Mouse (Mus musculus): ENCODE results near the gene Cpm. TPM values are rescaled to one million over a fixed set of nuclear protein-coding genes. Genes with fewer than 3 reads are reported as not detected.
A peak's percentile ranks its signal among the peaks of the same experiment; 100 is the strongest.

The Cpm gene
- polyA plus RNA-seq, 1 experiment = 6.6 TPM

- no peak overlapping the region for H3K4me3 ChIP-seq (ENCODE audit: insufficient read depth, low read length)
- TF ChIP-seq POLR2A (IDR thresholded peaks at IDR 0.05; ENCODE audit: extremely low read depth, insufficient read depth, low read length) (no peak), CTCF (IDR thresholded peaks at IDR 0.05; ENCODE audit: extremely low read depth, insufficient read depth, low read length) (no peak)
- no peaks in the 10 kb centered on the region for H3K4me1 ChIP-seq (ENCODE audit: control insufficient read depth, insufficient read depth, low read length)
- H3K27ac ChIP-seq (ENCODE audit: insufficient read depth, low read length) = no peak overlapping the region
Observed at GRCm38 (mm10) chr10:117677494-117678236, 48.4 kb downstream of the Cpm start.

DNA sequence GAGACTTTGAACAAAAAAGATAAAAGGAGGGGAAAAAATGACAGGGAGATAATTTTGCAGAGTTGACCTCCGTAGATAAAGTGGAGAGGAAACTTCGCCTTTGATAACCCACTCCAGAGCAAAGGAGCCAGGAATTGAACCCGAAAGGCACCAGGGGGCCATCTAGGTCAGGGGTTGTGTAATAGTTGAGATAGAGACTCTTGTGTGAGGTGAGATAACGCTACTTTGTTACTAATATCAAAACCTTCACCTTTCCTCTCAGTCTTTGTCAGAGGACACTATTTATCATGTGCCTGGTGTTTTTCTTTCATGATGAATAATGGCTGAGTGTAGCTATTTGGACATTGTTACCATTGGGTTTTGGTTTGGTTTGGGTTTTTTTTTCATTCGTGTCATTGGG, 49.1 kb downstream of the Cpm start:
- Histone ChIP-seq H3K4me3 (ENCODE audit: insufficient read depth, low read length) (no peak overlapping the region), H3K4me1 (ENCODE audit: control insufficient read depth, insufficient read depth, low read length) (no peaks in the 10 kb centered on the region), H3K27ac (ENCODE audit: insufficient read depth, low read length) (no peak overlapping the region)
- TF ChIP-seq CTCF (IDR thresholded peaks at IDR 0.05; ENCODE audit: extremely low read depth, insufficient read depth, low read length) (no peak), POLR2A (IDR thresholded peaks at IDR 0.05; ENCODE audit: extremely low read depth, insufficient read depth, low read length) (no peak)

DNA sequence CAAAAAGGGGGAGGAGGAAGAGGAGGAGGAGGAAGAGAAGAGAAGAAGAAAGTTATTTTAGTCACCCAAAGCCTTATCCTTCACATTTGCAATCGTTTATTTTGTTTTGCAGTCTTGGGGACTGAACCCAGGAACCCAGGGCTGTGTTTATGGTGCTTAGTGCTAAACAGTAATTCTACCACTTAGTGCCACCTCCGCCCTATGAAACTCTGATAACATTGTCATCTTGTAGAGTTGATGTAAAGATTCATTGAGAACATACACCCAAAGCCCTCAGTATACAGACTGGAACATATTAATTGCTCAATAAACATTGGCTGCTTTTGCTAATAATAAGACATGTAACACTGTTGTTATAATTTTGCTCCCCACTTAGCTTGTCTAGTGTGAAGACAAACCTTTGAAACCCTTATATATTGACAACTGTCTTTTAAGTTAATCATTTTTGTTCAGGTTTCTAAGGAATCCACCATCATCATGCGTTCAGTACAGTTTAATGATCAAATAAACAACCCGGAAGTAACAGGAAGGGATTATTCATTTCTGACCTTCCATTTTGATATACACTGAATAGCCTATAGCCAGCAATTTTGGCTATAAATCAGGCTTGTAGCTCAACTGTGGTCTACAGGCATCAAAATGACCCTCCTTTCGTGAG, 49.9 kb downstream of the Cpm start:
- H3K4me3 ChIP-seq (ENCODE audit: insufficient read depth, low read length) = no peak overlapping the region
- TF ChIP-seq CTCF (IDR thresholded peaks at IDR 0.05; ENCODE audit: extremely low read depth, insufficient read depth, low read length) = no peak
- TF ChIP-seq POLR2A (IDR thresholded peaks at IDR 0.05; ENCODE audit: extremely low read depth, insufficient read depth, low read length) = no peak
- no peaks in the 10 kb centered on the region for H3K4me1 ChIP-seq (ENCODE audit: control insufficient read depth, insufficient read depth, low read length)
- H3K27ac ChIP-seq (ENCODE audit: insufficient read depth, low read length) = no peak overlapping the region

GRCm38 (mm10) chr10:117679963-117680473, 50.7 kb downstream of the Cpm start:
- H3K4me3 ChIP-seq (ENCODE audit: insufficient read depth, low read length) = no peak overlapping the region
- no peak overlapping the region for H3K27ac ChIP-seq (ENCODE audit: insufficient read depth, low read length)
- H3K4me1 ChIP-seq (ENCODE audit: control insufficient read depth, insufficient read depth, low read length) = no peaks in the 10 kb centered on the region
- TF ChIP-seq POLR2A (IDR thresholded peaks at IDR 0.05; ENCODE audit: extremely low read depth, insufficient read depth, low read length) (no peak), CTCF (IDR thresholded peaks at IDR 0.05; ENCODE audit: extremely low read depth, insufficient read depth, low read length) (no peak)

GRCm38 (mm10) chr10:117680868-117681513, 51.7 kb downstream of the Cpm start:
- Histone ChIP-seq H3K4me1 (ENCODE audit: control insufficient read depth, insufficient read depth, low read length) (no peaks in the 10 kb centered on the region), H3K4me3 (ENCODE audit: insufficient read depth, low read length) (no peak overlapping the region)

GRCm38 (mm10) chr10:117681543-117681942, 52.2 kb downstream of the Cpm start:
- no peak overlapping the region for H3K27ac ChIP-seq (ENCODE audit: insufficient read depth, low read length)
- no peak for TF ChIP-seq CTCF (IDR thresholded peaks at IDR 0.05; ENCODE audit: extremely low read depth, insufficient read depth, low read length)
- TF ChIP-seq POLR2A (IDR thresholded peaks at IDR 0.05; ENCODE audit: extremely low read depth, insufficient read depth, low read length) = no peak

More at GRCm38 (mm10) chr10:117680868-117681513, 51.7 kb downstream of the Cpm start:
- TF ChIP-seq POLR2A (IDR thresholded peaks at IDR 0.05; ENCODE audit: extremely low read depth, insufficient read depth, low read length) (no peak), CTCF (IDR thresholded peaks at IDR 0.05; ENCODE audit: extremely low read depth, insufficient read depth, low read length) (no peak)
- no peak overlapping the region for H3K27ac ChIP-seq (ENCODE audit: insufficient read depth, low read length)

DNA sequence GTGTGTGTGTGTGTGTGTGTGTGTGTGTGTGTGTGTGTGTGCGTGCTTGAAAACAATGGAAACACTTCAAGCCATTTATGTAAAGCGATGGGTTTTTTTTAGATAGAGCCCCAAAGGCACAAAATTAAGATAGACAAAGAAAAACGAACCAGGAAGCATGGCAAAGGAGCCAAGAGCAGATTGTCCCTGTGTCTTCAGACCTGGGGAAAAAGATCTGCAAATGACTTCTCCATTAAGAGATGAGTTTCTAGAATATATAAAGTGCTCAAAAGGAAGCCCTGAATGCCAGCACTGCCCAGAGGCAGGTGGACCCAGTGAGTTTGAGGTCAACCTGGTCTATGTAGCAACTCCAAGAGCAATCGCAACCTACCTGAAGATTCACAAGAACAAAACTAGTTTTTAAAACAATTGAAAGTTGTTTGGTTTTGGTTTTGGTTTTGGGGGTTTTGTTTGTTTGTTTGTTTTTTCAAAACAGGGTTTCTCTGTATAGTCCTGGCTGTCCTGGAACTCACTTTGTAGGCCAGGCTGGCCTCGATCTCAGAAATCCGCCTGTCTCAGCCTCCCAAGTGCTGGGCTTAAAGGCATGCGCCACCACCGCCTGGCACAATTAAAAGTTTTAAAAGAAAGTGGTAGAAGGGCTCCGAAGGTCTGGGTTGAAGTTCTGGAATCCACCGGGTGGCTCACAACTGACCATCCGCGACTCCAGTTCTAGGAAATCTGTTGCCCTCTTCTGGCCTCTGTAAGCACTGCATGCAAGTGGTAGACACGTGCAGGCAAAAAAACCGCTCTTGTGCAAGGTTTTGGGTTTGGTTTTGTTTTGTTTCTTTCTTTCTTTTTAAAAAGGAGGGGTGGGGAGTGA, 52.9 kb downstream of the Cpm start:
- H3K27ac ChIP-seq (ENCODE audit: insufficient read depth, low read length) = no peak overlapping the region
- no peaks in the 10 kb centered on the region for H3K4me1 ChIP-seq (ENCODE audit: control insufficient read depth, insufficient read depth, low read length)
- H3K4me3 ChIP-seq (ENCODE audit: insufficient read depth, low read length) = no peak overlapping the region
- TF ChIP-seq POLR2A (IDR thresholded peaks at IDR 0.05; ENCODE audit: extremely low read depth, insufficient read depth, low read length) (no peak), CTCF (IDR thresholded peaks at IDR 0.05; ENCODE audit: extremely low read depth, insufficient read depth, low read length) (peak; percentile 56; the same call in 1 of the 2 replicates)

More at GRCm38 (mm10) chr10:117681543-117681942, 52.2 kb downstream of the Cpm start:
- H3K4me3 ChIP-seq (ENCODE audit: insufficient read depth, low read length) = no peak overlapping the region
- H3K4me1 ChIP-seq (ENCODE audit: control insufficient read depth, insufficient read depth, low read length) = no peaks in the 10 kb centered on the region

DNA sequence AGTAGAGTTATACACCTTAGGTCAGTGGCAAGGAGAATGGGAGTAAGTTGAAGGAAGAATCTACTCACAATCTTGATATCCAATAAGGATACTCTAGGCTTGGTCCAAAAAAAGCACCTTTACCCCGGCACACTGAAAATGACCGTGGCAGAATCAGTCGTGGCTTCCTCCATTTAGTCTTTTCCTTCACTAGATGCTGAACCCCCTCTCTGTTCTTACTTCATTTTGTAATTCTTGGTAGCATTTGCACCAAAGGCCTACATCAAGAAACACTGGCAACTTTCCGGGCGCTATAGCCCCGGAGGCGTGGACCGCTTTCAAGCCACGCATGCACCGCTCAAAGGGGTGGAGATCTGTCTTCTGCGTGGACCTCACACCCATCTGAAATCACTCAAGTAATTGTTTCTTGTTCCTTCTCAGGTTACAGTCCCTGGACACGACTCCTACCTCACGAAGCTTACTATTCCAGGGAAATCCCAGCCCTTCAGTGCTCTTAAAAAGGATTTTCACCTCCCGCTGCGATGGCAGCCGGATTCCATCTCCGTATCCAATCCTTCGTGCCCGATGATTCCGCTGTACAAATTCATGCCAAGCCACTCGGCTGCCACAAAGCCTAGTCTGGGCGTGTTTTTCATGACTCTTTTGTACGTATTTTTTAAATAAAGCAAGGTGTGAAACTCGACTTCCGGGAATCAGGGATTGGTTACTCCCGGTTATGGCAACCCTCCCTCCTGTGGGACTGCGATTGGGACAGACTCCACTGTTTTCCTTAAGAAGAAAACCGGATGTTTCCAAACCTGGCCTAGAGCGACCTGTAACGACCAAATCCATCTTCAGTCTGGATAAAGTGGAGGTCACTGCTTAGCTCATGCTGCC, 53.8 kb downstream of the Cpm start:
- TF ChIP-seq POLR2A (IDR thresholded peaks at IDR 0.05; ENCODE audit: extremely low read depth, insufficient read depth, low read length) = no peak
- no peak for TF ChIP-seq CTCF (IDR thresholded peaks at IDR 0.05; ENCODE audit: extremely low read depth, insufficient read depth, low read length)
- Histone ChIP-seq H3K4me1 (ENCODE audit: control insufficient read depth, insufficient read depth, low read length) (no peaks in the 10 kb centered on the region), H3K27ac (ENCODE audit: insufficient read depth, low read length) (no peak overlapping the region), H3K4me3 (ENCODE audit: insufficient read depth, low read length) (no peak overlapping the region)
